Mouse (Mus musculus): ENCODE measurements around the gene Arhgap15.

Arhgap15 gene

DNA sequence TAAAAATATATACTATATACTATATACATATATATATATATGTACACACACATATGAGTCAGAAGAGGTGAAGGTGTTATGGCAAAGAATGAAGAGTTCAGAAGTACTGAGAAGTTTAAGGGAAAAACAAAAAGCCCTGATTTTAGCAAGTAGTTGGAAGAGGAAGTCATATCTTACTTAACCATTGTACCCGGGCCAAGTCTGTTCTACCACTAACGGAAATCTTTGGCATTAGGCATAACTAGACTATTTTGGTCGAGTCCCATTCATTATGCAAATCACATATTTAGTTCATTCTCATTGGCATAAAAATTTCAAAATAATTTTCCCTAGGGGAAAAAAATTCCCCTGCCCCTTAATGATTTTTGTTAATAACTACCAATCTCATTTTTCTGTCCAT, 443.4 kb downstream of the Arhgap15 start:
- DNase-seq (ENCODE audit: low spot score), result no peak

DNA sequence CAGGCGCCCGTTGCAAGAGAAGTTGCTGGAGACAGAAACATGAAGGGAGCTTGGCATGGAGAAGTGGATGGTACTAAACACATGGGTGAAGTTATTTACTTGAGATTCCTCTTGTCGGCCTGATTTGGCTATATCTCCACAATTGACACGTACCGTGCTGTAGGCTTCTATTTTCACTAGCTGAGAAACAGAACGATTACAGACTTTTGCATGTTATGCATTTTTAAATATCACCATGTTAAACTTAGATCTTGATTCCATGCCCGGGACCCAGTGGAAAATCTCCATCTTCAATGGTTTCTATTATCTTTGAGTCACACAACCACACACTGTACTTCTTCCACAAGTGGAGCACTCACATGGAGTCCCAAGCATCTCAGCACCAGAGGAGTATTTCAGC, 466.9 kb downstream of the Arhgap15 start:
- no peak for DNase-seq (ENCODE audit: low spot score)

DNA sequence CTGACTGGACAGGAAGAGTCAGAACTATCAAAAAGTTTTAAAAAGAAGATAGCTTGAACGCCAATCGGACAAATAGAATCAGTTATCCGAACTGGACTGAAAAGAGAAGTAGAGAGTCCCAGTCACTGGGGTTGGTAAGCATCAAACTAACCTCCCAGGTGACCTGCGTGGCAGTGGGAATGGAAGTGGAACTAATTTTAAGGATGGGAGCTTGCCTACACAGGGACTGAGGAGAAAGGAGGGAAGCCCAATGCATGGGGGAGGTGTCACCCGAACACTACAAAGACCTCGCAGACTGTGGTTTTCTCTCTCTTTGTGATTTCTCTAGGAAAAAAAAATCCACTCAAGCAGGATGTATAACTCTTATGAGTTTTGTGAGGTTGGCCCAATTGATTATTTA, 469.2 kb downstream of the Arhgap15 start:
- DNase-seq (ENCODE audit: low spot score), result no peak

DNA sequence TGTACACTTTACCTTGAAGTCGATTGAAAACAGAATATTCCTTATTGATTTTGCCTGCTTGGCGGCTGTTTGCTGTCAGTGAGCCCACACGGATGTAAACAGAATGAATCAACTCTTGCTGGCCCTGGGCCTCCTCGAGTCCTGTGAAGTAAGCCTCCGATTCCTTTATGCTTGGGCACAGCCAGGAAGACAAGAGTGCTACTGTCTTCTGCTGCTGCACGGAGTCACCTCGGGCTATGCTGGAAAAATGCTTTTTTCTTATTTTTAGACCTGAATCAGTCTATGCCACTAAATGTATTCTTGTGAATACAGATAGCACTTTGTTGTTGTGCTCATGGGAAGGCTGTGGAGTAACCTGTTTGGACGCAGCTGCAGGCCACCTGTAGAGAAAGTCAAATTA, 469.7 kb downstream of the Arhgap15 start:
- DNase-seq (ENCODE audit: low spot score), result no peak

DNA sequence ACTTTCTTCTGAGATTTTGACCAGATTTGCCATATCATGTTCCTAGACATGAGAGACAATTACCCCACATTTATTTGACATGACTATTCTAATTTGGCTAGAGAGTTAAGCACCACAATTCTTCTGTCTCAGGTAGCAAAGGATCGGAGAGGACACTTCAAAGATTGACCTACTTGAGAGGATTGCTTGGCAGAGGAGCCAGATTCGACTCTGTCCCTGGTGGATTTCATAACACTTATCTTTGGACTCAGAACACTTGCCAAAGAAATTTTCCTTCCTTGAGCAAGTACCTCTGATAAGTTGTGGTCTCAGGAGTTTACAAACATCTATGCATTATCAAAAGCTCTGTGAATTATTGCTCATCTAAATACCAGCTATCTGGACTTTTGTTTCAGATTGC, 473.1 kb downstream of the Arhgap15 start:
- DNase-seq (ENCODE audit: low spot score), result no peak

DNA sequence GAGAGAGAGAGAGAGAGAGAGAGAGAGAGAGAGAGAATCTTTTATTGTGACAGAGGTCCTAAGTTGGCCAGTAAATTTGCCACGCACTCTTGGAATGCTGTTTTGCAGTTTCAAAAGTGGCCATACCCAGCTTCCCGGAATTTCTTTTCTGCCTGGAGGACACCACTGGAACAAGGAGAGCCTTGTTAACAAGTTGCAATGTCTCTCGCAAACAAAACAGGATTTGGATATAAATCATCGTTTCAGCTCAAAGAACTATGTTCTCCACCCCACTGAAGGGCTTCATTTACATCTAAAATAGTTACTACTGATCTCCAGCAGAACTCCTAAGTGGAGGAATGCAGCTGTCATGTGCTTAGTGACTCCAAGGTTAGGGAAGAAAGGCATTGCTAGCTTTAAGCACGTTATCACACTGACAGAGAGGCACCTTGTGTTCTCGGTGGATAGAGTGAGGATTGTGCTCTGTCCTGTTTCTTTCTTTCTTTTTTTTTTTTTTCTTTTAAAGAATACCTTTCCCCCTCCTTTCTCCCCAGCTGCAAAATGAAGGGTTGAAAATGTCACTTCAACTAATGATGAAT, 473.6 kb downstream of the Arhgap15 start:
- DNase-seq (ENCODE audit: low spot score), result no peak

DNA sequence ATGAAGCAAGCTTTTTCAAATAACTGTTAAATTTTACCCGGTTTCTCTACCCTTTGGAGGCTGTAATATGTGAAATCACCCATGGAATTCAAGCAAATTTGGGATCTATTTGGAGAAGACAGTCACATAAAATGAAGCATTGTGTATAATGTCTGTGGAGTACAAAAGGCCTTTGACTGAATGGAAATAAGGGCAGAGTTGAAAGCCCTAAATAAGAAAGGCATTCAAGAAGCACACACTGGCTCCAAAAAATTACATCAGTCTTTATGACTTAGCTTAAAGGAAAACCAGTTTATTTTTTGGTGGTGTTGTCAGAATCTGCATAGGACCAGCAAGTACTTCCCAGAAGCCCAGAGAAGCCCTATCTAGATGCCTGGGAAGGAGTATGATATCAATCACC, 486.2 kb downstream of the Arhgap15 start:
- DNase-seq (ENCODE audit: low spot score), result no peak

DNA sequence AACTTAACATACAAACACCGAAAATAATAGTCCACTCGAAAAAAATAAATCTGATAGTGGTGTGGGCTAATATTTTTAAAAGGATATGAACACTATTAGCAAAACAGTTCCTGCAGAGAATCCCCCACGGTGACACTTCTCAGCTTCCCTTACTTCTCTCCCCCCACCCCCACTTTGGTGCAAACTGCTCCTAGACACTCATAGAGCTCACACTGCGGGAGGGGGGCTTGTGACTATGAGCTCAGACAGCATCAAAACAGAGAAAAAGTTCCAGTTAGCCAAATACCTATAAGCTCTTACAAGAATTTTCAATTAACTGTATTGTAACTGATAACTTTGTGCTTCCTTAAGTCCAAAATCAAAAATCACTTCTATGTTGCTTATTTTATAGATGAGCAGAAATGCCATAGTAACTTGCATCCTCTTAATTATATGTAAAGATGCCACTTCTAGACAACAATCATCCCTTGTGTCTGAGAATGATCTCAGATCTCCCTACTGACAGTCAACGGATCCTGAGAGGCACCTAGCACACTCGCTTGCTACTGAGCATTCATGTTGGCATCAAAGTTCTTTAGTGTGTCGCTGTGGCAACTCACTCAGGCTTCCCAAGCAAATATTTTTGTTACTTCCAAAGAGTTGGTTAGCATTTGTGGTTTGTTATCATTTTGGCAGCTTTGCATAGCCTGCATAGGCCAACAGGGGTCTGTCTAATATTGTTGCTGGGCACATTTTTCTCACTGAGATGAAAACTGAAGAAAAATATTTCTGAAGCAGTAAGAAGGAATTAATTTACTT, 493.2 kb downstream of the Arhgap15 start:
- no peak for DNase-seq (ENCODE audit: low spot score)

DNA sequence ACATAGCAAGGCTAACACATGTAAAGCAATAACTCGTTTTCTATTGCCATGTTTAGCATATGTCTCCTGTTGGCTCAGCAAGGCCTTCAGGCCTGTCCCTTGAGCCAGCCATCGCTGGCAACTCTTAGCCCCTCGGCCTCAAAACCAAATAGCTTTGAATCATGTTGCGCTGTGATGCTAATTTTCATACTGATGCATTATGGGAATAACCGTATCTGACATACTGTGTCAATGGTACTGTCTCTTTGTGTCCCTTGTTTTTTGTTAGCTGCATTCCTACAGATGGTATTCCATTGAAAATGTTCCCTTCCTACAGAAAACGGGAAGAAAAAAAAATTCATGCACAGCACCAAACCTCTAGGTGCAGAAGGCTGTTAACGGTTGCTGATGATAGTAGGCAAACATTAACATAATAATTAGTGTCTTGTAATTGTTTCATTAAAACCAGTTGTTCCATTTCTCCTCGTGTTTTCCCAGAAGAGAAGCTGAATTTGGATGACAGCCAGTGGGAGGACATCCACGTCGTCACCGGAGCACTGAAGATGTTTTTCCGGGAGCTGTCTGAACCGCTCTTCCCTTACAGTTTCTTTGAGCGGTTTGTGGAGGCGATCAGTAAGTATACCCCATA, 494.1 kb downstream of the Arhgap15 start:
- DNase-seq (ENCODE audit: low spot score), result no peak

DNA sequence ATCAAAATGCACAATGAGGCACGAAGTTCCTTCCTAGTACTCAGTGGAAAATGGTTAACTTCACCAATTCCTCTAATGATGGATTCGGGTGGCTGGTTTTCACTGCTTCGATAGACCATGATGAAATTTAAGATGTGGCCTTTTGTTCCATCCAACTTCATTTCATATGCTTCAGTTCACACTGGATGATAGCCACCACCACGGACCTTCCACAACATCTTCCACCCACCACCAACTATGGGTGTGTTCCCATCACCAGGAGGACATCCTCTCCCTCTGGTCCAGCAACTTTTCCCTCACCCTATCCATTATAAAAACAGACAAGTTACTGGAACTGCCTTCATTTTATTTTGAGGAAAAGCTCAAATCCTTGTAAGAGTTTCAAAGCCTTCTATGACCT, 506.7 kb downstream of the Arhgap15 start:
- no peak for DNase-seq (ENCODE audit: low spot score)

DNA sequence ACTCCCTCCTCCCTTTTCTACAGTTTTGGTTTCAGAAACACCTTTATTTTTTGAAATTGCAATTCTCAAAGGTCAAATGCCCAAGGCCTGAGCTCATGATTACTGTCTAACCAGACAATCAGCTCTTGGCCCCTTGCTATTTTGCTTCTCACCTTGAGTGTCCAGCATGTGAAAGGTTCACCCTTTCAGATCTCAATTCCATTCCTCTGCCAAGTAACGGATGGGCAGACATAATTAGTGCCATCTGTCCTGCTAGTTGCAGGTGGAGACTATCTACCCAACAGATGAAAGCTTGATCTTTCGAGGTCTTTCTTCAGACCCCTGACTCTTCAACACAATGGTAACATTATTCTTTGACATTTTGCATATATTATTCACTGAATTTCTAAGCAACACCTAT, 509.3 kb downstream of the Arhgap15 start:
- DNase-seq (ENCODE audit: low spot score), result no peak

DNA sequence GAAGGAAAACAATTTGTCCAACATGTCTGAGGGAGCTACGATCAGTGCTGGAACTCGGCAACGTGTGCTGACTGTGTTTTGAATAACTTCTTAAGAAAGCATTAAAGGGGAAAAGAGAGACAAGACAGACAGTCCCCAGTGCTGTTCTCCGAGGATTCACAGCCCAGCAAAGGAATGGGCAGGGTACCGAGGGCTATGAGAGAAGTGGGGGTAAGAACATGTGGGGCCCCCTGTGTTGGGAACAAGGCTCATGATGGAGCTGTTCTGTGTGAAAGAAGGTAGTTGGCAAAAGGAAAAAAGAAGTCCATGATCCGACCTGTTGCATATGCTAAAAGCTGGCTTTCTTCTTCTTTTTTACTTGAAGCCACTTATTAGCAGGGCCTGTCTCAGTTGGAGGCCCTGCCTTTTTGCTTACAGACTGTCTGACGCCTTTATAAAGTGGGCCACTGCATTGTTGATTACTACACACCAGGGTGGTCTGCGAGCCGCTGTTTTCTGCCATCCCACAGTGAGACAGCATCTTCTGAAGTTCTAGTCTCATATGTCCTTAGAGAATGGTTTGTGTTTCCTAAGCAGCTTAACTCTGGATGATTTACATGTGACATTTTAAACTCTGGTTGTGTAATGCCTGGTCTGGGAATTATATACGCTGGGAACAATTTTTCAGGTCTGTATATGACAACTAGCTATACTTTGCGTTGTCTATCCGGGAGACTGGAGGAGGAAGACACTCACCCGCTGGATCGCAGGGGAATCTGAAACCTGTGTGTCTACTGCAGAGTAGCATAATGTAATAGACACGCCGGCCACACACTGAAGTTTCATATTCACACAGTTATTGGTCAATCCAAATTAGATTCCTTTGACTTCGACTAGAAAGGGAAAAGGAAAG, 523.1 kb downstream of the Arhgap15 start:
- no peak for DNase-seq (ENCODE audit: low spot score)

DNA sequence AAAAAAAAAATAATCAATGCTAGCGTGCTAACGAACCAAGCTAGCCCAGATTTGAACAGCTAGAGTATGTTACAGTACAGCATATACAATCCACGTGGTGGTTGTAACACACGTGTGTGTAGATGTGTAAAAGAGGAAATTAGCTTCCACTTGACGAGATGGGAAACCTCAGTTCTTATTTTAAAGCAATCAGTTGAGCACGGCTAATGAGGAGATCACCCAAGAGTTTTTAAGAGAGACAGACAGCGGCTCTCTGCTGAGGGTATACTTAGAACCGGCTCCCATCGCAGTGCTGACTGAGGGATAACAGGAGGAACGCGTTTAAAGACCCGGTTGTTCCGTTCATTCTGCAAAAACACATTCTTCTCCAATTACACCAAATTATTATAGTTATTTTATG, 524.0 kb downstream of the Arhgap15 start:
- DNase-seq (ENCODE audit: low spot score), result no peak

DNA sequence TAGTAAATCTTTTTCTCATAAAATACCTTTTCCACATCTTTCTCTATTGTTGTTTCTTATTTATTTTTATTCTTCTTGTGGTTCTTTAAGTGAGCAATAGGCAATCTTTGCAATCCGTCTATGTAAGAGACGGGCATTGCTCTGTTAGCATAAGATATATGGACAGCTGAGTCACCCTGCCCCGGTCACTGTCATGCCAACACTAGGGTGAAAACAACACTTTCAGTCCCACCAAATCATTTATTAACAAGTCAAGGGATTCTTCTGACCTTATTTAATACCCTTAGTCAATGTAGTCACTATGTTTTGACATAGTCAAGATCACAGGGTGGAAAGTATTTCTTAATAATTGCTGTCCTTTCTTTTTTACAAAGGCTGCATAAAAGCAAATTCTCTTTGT, 525.8 kb downstream of the Arhgap15 start:
- DNase-seq (ENCODE audit: low spot score), result no peak

DNA sequence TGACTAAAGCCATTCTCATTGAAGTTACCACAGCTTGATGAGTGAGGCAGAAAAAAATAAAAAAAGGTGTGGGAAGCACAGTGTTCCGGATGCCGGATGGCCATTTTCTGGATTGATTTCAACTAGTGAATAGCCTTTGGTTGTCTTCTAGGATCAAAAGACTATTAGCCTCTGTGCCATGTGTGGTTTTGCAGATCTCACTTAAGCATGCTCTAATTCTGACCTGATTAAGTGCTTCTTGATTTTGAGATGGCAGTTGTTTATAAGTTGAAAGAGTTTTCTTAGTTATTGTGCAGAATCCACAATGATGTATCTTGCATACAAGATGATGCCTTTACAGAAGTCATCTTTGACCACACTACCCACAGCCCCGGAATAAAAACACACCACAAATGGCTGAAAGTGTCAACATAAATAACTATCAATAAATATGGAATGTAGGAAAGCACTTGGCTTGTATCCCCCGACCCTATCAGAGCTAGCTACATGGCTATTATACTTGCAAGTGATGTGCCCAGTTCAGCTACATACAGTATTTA, 537.6 kb downstream of the Arhgap15 start:
- no peak for DNase-seq (ENCODE audit: low spot score)

DNA sequence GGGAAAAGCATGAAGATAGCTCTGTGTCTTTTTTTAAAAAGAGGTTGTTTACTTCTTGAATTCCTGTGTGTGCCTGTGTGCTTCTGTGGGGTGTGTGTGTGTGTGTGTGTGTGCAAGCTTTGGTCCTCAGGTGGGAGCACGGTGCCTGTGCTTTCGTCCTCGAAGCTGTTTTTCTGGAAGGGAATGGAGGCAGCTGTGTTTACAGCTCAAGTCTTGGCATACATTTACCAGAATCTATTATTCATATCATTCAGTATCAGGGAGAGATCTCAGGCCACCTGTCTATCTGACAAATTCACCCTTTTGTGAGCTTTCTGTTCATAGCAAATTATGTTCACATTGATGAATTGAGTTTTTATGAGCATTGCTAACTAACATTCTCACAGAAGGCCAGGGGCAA, 550.5 kb downstream of the Arhgap15 start:
- no peak for DNase-seq (ENCODE audit: low spot score)

DNA sequence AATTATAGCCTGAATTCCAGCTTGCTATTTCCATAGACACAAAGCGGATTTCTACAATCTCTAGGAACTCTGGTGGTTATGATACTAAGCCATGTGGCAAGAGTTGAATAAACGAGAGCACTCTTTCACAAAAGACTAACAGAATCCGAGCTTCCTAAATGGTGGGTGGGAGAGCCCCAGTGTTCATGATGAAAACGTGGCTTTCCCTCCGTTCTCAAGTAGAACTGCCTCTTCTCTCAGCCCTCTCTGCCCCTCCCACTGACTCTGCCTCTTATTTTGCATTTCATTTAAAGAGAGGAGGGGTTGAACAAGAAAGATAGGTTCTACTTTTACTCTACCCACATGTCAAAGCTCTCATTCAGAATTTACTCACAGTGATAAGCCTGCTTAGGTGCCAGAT, 551.3 kb downstream of the Arhgap15 start:
- DNase-seq (ENCODE audit: low spot score), result no peak

DNA sequence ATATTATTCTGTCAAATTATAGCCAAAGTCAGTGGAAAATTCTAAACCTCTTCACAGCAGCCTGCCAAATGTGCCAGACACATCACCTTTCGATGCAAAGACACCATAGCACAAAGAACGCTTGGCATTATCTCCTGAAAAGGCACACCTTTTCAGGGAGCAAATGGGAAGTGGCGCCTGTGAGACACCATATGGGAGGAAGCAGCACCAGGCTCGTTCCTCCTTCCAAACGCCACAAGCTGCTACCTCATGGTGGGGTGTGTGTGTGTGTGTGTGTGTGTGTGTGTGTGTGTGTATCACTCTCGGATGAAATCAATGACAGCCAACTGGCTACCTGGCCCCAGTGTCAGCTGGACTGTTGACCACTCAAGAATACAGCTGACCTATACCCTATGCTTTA, 551.8 kb downstream of the Arhgap15 start:
- no peak for DNase-seq (ENCODE audit: low spot score)

DNA sequence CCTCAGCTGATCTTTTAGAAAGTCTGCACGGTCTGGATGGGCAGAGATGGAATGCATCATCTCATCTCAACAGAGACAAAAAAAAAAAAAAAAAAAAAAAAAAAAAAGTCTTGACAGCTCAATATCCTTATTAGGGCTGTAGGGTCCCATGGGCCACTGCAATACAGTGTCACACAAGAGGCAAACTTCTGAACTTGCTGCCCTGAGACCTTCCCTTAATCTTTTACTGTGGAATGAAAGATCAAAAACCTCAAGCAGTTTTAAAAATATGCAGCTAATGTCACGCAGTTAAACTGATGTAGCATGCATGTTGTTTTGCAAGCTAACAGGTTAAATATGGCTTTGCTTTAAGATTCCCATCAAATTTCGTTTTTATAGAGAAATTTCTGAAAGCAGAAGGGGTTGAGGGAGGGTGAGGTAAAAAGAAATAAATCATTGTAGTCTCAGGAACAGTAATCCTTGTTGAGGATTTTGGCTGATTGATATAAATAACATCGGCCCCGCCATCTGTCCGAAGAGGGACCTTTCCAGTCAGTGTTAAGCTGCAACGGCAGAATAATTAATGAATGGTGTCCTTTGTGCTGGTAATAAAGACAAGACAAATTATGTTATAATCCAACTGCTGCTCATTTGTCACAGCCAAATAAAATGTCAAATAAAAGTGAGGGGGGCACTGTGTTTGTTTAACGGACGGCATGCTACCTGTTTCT, 555.8 kb downstream of the Arhgap15 start:
- no peak for DNase-seq (ENCODE audit: low spot score)

DNA sequence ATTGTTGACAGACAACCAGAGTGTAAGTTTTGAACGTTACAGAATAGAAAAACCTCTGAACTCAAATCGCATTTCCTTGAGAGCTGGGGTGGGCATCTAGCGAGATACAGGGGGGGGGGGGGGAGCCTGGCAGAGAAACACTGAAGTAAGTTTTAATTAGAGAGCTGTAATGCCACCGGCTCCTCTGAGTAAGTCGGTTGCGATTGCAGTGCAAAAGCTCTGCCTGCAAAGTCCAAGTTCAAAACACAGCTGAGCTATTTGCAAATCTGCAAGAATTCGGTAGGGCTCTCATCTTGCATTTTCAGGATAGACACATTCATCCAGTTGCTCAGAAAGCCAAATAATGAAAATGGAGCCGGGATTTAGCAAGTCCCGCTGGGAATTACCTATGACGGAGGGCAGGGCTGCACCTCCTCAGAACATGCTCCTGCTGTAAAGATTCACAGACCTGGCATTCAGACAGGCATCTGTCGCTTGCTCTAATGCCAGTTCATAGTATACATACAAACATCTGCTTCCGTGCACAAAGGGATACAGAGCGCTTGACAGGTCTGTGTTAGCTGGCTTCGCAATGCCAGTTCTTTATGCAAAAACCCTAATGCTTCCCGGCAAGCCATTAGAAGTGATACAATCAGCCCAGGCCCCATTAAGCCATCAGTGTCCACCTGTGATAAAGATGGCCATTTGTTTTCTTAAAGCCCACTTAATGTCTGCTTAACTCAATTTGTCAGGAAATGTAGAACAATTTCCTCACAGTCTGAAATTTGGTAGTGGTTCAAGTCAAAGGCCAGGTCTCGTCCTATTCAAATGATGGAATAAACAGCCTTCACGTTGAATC, 556.6 kb downstream of the Arhgap15 start:
- no peak for DNase-seq (ENCODE audit: low spot score)

DNA sequence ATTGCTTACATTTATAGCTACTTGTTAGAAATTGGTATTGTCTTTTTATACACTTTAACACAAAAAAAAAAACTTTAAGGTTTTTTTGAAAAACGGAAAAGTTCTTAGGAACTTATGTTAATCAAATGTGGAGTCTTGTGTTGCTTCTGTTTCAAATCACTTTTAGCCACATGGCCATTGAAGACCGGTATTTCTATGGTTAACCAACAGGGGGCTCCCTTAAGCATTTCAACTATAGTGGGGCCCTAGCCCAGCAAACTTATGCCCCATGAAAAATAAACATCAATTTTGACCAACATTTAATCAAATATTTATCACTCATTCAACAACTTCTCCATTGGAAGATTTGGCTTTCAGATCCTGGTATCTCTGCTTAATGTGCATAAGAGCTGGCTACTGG, 557.5 kb downstream of the Arhgap15 start:
- DNase-seq (ENCODE audit: low spot score), result peak; percentile 17

All from c-Kit-positive CD71-positive TER-119-positive erythroid progenitor cells, embryonic 14.5 days (primary cell).